Mouse (Mus musculus) left cerebral cortex, adult 8-10 months (tissue): ENCODE data around the gene 4933407L21Rik. TPM values are rescaled to one million over a fixed set of nuclear protein-coding genes. Genes with fewer than 3 reads are reported as not detected.

Source experiments
- DNase-seq, 2 experiments: peaks; one replicate each; pipeline ENCODE4 v3.0.0; 2022; ENCODE audit warnings: low spot score in 2 of 2
- total RNA-seq, 4 experiments: library from RNA; stranded (reverse); gene quantifications; 2 replicates each; pipeline ENCODE4 v1.2.4; 2022

The 4933407L21Rik gene
- 1 to 10 TPM; 5.6 to 9.6 (median 6.3) TPM for total RNA-seq

DNA sequence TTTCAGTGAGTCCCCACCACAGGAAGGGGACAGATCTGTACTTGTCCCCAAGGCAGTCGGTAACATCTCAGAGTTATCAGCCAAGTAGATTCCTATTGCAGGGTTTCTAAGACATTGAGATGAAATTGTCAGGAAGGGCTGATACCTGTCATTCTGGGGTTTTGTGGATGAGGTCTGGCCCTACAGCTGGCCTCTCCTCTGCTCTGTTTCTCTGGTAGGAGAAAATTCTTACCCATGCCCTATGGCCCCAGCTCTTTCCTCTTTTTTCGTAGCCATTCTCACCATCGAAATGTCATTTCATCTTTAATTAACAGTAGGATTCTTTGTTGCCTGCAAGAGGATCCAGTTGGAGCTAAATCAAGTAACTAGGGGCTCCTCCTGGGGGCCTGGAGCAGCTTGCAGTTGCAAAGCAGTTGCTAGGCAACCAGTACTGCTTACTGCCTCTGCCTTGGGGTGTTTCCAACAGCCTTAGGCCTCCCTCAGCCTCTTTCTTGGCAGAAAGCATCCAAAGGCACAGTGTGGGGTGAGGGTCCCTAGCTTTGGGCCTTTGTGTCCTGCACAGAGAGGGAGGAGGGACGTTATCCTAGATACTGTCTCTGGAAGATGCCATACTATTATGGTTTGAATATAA is at the start of gene 4933407L21Rik:
Gene 4933407L21Rik, plus strand, starts transcription at position 427 of the 631 bp plus-strand sequence.
- peak in 1 of 2 experiments; percentile 92 for DNase-seq

DNA sequence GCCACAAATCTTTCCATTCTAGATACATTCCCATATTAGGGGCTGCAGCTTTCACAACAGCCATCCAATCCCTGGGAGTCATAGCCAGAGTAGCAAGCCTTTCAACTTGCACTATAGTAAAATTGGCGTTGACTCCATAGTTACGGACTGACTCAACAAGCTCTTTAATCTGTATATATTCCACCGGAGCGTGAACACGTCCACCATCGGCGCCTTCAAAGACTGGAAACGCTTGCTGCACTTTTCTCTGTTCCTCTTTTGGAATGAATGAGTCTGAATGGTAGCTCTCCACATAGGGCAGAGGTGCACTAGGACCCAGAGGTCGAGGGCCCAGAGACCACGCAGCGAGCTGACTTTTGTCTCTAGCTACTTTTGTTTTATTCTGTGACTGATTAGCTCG is 46.3 kb upstream of the 4933407L21Rik start:
- no peak for DNase-seq

DNA sequence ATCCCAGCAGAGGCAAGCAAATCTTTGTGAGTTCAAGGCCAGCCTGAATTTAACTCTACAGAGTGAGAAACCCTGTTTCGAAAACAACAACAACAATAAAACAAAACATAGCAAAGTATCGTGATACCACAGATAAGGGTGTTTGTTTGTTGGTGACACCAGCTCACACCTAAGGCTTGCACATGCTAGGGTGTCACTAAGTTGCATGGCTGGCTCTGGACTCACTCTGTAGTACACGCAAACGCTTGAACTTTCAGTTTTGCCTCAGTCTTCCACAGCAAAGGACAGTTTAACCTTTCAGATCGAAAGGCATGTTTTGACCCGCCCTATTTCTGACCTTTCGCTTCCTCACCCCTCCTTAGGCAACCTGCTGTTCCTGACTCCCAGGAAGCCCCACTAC is 41.1 kb upstream of the 4933407L21Rik start:
- no peak for DNase-seq

GRCm38 (mm10) chr1:85894231-85894747 is 34.0 kb upstream of the 4933407L21Rik start, which contains the start of gene Itm2c:
TSS of gene Itm2c (plus strand) at chr1:85894281.
- DNase-seq = peak; percentile 85 to 88

GRCm38 (mm10) chr1:85894748-85895360 is 33.4 kb upstream of the 4933407L21Rik start:
- no peak for DNase-seq

DNA sequence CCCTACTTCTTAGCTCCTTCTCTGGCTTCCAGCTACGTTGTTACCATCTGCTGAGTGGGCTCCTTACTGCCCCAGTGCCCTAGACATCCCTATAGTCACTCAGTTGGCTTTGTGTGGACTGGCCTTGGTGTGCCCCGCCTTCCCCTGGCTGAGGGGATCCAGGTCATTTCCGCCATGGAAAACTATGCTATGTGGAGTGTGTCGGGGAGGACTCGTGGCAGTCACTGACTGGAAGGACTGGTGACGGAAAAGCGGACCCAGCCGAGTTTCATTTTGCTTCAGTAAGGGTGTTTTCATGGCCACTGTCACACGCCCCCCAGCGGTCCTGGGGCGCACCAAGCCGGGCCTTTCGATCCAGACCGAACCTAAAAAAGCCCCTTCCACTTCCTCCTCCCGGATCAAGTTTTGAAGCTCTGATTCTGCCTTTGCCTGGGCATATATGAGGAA is 32.9 kb upstream of the 4933407L21Rik start:
- DNase-seq = no peak

GRCm38 (mm10) chr1:85896110-85896509 is 32.2 kb upstream of the 4933407L21Rik start:
- no peak for DNase-seq

DNA sequence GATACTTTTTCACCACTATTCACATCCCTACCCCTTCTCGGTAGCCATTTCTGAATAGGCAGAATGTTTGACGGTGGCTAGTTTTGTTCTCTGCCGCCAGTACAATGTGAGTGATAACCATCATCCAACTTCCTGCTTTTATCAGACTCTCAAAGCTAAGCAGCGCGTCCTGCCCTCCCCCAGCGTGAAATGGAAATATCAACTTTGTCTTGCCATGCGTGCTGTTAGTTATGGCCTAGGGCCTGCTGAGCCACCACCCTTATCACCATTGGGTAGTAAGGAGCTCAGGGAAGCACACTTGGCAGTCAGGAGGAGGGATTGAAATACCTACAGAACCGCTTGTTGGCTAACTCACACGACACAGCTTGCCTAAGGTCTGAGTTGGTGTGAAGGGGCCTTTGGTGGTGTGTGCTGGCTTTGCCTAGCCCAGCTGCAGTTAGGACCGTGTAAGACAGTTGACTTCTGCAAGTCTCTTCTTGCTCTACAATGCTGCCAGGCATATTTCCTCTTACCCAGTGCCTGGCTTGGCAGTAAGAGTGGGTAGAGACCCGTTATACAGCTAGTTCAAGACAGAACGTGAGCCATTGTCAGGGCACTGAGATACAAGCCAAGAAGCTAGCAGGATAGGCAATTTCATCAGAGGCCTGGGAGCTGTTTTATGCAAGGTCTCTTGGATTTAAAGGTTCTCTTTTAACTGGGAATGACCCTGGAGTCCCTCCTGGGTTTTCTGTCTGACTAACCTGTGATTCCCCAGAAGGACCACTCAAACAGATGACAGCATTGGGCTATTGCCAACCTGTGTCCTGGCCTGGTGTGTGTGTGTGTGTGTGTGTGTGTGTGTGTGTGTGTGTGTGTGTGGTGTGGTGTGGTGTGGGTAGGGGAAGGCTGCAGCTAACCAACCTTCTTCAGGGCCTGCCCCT is 31.2 kb upstream of the 4933407L21Rik start:
- DNase-seq = no peak

GRCm38 (mm10) chr1:85897901-85898760 is 30.2 kb upstream of the 4933407L21Rik start:
- no peak for DNase-seq

DNA sequence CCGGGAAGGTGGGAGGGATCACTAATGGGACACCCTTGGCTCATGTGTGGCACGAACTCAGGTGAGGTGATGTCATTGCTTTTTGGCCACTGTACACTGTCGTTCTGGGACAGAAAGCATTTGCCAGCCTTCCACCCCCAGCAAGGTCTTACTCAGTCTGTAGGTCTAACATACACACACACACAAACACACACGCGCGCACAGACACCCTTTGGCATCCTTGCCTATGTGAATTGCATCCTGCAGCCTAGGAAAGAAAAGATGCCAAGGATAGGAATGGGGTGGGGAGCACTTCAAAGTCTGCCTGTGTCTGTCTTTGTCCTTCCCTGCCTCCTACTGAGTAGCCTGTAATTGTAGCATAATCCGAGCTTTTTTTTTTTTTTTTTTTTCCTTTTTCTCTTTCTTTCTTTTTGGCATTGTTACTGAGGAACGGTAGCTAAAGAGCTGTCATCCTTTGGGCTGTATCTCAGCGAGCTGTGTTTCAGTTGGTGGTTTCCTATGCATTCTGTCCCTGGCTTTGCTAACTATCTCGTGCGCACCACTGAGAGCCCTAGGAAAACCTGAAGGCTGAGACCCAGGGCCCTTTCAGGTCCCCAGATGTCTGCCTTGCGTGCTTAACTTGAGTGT is 29.4 kb upstream of the 4933407L21Rik start:
- DNase-seq = no peak

DNA sequence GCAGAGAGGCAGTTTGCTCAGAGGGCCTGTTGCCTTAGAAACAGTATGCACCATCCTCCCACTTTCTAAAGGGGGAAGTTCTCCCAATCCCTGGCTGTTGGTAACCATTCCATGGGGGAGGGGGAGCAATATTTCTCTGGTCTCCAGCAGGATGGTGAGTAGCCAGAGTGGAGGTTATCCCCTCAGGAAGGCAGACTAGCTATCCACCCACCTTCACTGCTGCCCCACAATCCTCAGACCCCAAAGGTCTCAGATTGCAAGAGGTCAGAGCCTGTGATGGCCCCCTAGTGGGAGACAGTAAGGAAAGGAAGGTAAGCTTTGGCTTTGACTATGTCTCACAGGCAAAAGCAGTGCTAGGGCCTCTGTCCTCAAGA is 28.9 kb upstream of the 4933407L21Rik start:
- DNase-seq = no peak

GRCm38 (mm10) chr1:85900521-85901333 is 27.6 kb upstream of the 4933407L21Rik start:
- no peak for DNase-seq

GRCm38 (mm10) chr1:85901516-85902107 is 26.7 kb upstream of the 4933407L21Rik start:
- DNase-seq = no peak

DNA sequence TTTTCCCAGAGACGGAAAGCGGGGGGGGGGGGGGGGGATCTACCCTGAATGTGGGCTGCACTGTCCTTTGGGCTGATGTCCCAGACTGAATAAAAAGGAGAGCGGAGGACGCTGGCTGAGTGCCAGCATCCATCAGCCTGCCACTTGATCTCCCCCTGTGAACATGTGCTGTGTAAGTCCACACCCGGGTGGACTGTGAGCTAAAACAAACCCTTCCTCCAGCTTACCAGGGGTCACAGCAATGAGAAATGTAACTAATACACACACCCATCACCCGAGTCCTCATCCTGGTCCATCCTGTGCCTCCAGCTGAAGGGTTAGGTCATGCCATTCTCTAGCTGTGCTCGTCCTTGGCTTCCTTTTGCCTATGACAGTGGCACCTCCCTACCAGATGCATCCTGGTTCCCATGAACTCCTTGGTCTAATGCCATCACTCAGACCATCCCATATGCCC is 26.1 kb upstream of the 4933407L21Rik start:
- no peak for DNase-seq

DNA sequence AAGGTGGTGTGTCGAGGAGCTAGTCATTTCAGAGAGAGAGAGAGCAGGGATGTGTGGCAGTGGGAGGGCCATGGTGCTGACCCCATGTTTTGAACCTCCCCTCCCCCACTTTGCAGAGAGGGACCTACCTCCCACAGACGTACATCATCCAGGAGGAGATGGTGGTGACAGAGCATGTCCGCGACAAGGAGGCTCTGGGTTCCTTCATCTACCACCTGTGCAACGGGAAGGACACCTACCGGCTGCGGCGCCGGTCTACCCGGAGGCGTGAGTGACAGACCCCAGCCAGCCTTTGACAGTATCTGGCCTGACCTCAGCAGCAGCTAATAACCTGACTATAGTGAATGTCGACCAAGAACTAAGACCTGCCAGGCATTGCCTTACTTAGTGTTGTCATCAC is 21.4 kb upstream of the 4933407L21Rik start:
- no peak for DNase-seq

GRCm38 (mm10) chr1:85908754-85909590 is 19.3 kb upstream of the 4933407L21Rik start:
- no peak for DNase-seq

DNA sequence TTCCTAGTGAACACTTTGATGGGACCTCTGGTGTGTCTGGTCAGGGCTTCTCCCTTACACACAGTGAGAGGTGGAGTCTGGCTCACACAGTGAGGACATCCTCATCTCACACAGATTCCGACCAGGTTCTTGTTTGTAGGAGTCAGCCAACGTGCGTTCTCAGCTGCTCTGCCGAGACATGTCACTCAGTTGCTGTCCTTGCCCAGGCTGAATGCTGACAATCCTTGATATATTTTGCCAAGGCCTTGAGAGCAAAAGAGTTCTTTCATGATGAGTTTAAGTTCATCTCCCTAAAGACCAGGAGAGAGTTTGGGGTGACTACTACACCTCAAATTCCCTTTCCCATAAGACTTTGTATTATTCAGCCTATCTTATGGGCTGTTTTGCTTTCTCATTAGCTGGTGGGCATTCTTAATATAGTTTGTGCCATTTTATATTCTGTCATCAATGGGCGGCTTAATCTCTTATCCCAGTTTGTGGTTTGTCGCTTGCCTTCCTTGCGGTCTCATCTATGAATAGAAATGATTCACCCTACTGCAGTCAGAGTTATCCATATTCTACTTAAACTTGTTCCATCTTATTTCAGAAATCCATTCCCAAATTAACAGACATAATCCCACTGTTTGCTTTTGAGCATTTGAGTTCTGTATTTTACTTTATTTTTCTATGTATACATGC is 15.1 kb upstream of the 4933407L21Rik start:
- no peak for DNase-seq
